Mouse (Mus musculus) embryo, embryonic 10 days (tissue): ENCODE measurements at regions not wholly inside any gene's neighbourhood (a gene's known extent, or its start where the extent isn't known, plus 50 kb on each side); places are given as distances from the start of the nearest gene placed in this dataset.

Experiments
- DNase-seq: peaks from one replicate; pipeline ENCODE4 v3.0.0-alpha.2; 2015; ENCODE audit warnings: low spot score

DNA sequence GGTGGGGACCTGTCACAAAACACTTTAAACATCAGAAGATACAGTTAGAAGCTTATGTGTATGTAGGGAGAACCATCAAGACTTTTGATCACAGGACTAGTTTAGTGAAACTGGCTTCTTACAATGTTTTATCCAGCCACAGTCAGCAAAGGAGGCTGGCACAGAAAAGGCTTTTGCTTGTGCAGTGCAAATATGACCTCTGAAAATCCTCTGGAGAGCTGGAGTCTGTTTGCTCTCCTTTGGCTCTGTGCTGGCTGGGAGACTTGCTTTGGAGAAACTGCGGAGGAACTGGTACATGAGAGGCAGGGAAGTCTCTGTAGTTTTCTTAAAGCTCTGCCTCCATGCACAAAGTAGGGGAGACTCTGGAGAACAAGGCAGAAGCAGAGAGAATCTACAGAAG lies 497.2 kb upstream of the Pdzrn3 start:
- no peak for DNase-seq

DNA sequence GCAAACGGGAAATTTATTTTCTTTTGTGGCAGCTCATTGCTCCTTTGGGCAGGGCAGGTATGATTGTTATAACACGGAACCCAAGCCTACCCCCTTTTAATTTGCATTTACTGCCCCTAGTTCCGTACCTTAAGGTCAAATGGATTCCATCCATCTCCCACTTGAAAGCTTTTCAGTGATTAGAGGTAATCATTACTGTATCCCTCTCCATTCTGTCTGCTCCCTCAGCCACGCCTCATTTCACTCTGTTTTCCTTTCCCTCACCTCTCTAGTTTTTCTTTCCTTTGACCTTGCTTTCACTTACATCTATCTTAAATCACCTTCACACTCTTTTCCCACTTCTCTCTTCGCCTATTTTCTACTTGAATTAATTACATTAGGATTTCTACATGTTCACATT lies 481.2 kb upstream of the Pdzrn3 start:
- DNase-seq, result no peak

GRCm38 (mm10) chr6:101840695-101841094 lies 463.0 kb upstream of the Pdzrn3 start:
- no peak for DNase-seq

DNA sequence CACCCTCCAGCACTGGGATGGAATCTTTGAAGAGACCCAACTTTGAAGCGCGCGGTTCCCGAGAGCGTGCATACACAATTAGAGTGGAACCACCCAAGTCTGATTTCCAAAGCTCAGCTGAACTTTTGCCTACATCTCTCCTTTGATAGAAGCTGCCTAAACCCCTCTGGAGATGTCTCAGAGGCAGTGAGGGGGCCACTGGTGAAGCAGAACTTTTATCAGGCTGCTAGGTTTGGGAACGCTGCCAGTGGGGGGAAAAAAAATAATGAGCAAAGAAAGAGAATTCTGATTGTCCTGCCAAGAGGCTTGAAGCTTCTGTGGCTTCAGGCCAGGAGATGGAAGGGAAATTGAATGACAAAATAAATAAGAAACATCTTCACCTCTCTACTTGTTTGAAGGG lies 459.9 kb upstream of the Pdzrn3 start:
- no peak for DNase-seq

- DNase-seq, result no peak
Measured at GRCm38 (mm10) chr6:101793986-101794385, 416.3 kb upstream of the Pdzrn3 start.

DNA sequence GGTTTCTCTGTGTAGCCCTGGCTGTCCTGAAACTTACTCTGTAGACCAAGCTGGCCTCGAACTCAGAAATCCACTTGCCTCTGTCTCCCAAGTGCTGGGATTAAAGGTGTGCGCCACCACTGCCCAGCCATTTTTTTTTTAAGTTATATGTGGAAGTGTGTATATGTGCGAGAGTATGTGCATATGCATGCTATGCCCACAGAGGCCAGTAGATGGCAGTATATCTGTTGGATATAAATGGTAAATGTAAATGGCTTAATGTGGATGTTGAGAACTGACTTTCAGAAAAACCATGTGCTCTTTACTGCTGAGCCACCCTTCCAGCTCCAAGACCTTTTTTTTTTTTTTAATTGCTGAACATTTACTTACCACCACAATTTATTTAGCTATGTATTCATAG lies 400.2 kb upstream of the Pdzrn3 start:
- DNase-seq, result no peak

GRCm38 (mm10) chr6:101773151-101773550 lies 395.5 kb upstream of the Pdzrn3 start:
- DNase-seq, result no peak

DNA sequence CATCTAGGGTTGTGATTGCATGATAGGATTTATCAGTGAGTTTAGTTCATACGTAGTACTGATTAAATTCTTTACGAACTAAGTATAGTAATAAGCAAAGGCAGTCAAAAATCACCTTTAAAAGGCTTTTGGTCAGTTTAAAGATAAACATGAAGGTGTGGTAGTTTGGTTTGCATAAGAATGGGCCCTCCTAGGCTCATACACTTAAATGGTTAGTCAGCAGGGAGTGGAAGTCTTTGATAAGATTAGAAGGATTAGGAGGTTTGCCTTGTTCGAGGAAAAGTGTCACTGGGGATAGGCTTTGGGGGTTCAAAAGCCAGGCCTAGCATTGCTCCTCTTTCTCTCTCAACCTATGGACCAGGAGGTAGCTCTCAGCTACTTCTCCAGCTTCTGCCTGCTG lies 357.4 kb upstream of the Pdzrn3 start:
- no peak for DNase-seq

DNA sequence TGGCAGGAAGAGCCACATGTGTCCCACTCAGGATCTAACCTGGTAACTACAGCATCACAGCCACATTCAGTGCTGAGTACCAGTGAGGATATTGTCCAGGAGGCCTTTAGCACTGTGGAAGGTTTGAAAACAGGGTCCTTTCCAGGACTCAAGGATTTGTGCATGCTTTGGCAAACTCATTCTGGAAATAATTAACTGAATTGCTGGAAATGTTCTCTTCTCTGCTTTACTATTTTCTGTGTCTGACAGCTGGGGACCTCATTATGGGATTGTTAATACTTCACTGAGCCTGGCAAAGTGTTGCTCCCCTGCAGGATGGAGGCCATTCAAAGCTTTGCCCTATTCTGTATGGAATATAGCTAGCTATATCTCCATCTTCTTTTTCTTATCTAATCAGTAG lies 342.8 kb upstream of the Pdzrn3 start:
- DNase-seq, result no peak

DNA sequence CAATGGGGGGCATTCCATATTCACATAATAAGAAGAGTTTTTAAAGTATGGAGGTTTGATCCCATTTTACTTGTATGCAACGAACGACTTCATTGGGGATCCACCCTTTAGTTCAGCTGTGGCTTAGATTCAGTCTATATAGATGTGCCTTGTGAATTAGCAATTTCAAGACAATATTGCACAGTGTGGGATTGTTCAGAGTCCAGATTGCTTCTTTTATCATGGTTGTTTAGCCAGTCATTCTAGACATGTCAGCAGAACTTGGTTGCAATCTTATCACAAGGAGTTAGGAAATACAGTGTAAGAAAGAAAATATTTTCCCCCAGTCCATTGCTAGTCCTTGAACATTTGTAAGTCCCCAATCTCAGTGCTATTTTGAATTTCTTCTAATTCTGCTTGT lies 312.0 kb upstream of the Pdzrn3 start:
- DNase-seq, result no peak

GRCm38 (mm10) chr6:101686578-101686977 lies 308.9 kb upstream of the Pdzrn3 start:
- DNase-seq, result no peak

DNA sequence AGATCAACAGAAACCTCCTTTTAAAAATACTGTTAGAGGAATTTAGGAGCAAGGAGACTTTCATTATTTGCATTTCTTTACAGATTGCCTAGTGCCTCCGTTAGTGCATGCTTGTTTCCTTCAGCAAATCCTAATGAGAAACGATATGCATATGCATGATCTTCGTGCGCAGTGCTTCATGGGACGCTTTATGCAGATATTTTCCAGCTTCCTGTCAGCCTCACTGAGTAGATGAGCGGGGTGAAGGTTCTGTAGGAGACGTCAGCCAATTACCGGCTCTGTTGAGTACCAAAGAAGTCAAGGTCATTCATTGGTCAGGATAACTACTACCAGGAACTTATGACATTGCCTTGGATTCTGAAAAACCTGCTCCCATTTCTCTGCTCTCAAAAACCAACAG lies 308.0 kb upstream of the Pdzrn3 start:
- DNase-seq, result no peak

- DNase-seq, result no peak
Measured at GRCm38 (mm10) chr6:101684390-101684789, 306.7 kb upstream of the Pdzrn3 start.

DNA sequence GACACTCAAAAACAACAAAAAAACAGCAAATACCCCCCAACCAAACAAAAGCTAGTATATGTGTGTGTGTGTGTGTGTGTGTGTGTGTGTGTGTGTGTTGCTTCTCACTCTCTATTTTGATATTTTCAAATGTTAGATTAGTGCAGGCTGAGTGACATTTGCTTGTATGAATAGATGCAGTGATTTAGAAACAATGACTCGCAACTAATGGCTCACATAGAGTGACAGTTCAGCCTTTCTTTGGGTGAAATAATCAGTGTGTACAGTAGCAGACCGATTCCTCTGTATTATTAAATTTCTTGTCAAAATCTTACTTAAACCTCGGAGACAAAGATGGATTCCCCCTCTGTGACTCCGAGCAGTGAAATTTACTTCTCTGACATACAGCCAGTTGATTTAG lies 297.1 kb upstream of the Pdzrn3 start:
- no peak for DNase-seq

- no peak for DNase-seq
Measured at GRCm38 (mm10) chr6:101670770-101671169, 293.1 kb upstream of the Pdzrn3 start.

DNA sequence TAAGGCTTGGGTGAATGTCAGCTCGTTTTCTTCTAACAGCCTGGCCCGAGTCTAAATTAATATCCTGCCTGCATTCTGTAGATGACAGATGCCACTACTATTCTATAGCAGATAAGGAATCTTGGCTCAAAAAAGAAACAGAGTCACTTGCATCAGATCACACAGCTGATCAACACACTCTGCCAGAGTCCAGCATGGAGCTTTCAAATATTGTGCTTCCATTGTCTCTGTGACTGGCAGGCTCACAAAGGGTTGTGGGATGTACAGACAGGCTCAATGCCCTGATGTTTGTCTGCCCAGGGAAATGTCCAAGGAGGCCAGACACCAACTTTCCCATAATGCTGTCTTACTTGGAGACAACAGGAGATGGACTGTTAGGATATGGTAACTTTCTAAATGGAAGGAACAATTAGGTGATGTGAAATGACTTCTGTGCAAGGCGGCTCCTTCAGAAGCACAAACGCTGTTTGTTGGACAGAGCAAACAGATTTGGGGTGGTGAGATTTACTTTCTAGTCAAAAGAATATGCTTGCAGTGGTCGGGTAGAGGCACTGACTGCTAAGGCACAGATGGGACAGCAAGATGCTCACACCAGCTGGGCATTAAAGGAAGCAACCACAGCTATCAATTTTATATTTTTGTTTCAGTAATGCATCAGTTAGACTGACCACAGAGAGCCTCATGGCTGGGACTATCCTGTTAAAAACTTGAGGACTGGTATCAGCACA lies 291.6 kb upstream of the Pdzrn3 start:
- no peak for DNase-seq

DNA sequence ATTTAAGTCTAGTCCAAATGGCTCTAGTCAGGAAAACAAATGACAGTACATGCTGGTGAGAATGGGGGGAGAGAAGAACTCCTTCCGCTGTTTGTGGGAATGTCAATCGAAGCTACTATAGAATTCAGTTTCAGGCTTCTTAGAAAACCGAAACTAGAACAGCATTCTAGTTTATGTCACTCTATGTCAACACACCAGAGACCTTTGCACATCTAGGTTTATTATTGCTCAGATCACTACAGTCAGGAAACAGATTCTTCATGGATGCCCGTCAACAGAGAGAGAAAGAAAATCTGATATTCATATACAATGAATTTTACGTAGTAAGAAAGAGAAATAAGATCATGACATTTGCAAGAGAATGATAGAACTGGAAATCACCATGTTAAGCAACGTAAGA lies 276.7 kb upstream of the Pdzrn3 start:
- no peak for DNase-seq

GRCm38 (mm10) chr6:101650348-101650747 lies 272.7 kb upstream of the Pdzrn3 start:
- peak; percentile 72 for DNase-seq

DNA sequence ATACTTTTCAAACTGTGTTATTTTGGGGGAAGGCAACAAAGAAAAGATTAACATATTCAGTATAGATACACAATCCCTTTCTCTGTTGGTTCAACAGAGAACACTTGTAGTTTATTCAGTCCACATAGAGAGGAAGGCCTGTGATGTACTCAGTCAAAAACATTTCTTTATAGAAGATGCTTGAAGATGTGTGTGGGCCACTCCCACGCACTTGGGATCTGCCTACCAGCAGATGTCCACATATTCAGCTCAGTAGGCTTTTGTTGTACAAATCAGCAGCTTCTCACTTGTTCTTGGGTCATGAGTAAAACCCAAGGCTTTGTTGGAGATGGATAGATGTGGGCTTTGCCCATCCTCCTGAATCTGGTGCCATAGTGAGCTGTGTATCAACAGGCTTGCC lies 239.6 kb upstream of the Pdzrn3 start:
- no peak for DNase-seq

DNA sequence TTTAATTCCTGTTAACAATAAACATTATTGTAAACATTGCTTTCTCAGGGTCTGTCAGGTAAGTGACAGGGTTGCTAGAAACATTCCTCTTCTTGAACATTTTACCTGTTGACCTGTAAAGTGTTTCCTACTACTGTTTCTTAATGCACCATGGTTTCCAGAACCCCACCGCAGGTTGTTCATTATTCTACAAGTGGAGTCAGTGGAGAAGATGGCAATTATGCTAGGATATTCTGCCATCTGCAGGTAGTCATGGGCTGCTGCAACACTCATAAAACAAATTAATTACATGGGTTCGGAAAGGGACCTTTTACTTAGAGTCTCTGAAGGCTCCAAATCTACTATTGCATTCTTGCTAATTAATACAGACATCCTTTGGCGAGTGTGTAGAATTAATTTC lies 239.1 kb upstream of the Pdzrn3 start:
- peak; percentile 61 for DNase-seq

DNA sequence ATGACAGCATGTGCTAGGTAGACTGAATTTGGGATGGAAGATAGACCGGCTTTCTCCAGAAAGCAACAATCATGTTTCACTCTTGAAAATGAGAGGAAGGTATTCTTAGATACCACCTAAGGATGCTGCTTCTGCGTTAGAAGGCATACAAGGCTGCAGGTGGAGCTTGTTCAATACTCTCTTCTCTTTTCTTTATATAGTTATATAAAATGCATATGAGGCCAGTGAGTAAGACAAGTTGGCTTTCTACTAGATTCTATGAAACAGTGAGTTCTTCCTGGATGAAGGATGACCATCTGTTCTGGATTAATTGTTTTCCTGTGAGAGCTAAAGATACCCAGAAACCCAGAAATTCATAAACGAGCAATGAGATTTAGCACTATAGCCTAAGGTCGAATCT lies 231.3 kb upstream of the Pdzrn3 start:
- no peak for DNase-seq

- peak; percentile 11 for DNase-seq
Measured at GRCm38 (mm10) chr6:101603083-101603482, 225.4 kb upstream of the Pdzrn3 start.

DNA sequence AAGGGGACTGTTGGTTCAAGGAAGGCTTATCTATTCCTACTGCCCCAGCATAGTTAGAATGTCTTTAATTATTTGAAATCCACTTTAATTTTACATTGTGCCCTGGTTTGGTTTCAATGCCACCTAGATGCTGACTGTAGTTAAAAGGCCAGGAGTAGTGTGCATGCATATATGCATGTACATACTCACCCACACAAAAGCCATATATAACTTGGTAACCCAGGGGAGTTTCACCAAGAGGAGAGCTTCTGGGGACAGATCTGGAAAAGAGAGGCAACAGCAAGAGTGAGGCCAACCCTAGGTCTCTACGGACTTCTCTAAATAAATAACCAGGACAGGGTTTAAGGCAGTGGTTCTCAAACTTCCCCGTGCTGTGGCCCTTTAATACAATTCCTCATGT lies 219.3 kb upstream of the Pdzrn3 start:
- DNase-seq, result no peak

DNA sequence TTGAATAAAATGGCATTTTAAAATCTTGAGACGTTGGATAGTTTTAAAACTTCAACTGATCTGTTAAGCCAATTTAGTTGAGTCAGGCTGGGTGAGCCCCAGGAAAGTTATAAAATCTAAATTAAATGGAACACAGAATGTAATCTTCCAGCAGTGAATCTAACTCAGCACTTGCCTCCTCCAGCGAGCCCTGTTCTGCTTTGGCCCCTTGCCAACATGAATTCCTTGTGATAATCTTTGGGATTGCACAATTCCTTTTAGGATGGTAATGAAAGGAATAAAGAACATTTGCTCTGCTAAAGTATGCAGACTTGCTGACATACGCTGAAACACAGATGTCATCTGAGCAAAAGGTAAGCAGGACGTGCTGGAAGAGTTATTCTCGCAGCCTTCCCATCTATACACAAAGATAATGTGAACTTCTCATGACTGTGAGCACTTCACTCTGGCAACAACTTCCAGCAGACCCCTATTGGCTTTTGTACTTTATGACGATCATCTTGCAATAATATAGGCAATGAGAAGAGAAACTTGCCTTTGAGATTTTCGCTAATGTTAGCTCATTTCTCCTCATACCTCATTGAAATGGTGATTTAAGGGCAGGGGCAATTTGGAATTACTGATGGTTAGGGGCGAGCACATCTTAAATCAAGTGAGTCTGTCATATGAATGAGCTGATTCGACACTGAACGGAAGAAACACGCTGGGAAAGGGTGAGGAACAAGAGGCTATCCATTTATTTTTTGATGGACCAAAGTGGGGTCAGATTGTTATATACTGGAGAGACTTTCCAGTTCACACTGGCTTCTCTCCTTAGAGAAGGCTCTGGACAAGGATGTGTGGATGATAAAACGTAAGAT lies 216.3 kb upstream of the Pdzrn3 start:
- DNase-seq, result no peak
